ENCODE assay signal across 14 mouse cellular contexts in genomic region chr4:127675745-127676315, GRCm38 (mm10).
A peak's percentile ranks its signal among the peaks of the same experiment; 100 is the strongest.
DNase-seq lines count a peak whose midpoint lies in the region; ATAC-seq and TF ChIP-seq lines count a peak whose summit lies in the region.
"Had no signal": no experiment of that assay in that cellular context is flagged by ENCODE, and none has a peak within 500 bp of the region (broad histone marks: within the 10 kb centered on the region; RNA-seq: fewer than 3 reads in every experiment).

No protein-coding gene starts in this region.

- H3K4me1 ChIP-seq in lung, embryonic 14.5 days (ENCODE audit: insufficient read depth), result no peaks in the 10 kb centered on the region
- H3K4me1 ChIP-seq in embryonic facial prominence, embryonic 10.5 days, result peaks cover 14% of the 10 kb centered on the region
- H3K4me1 ChIP-seq: embryonic facial prominence, embryonic 15.5 days had no signal

- H3K27ac ChIP-seq in lung, embryonic 14.5 days (ENCODE audit: low read depth), result no peak overlapping the region
- no peak overlapping the region for H3K27ac ChIP-seq in embryonic facial prominence, embryonic 10.5 days (replicated peaks)
- H3K27ac ChIP-seq: embryonic facial prominence, embryonic 15.5 days; heart, adult 2 months had no signal

- 6% methylated on average over 16 of the region's 16 CpGs for WGBS in lung, embryonic 14.5 days
- 59% methylated on average over 16 of the region's 16 CpGs for WGBS in embryonic facial prominence, embryonic 10.5 days

- no peaks in the 10 kb centered on the region for H3K27me3 ChIP-seq in lung, embryonic 14.5 days (ENCODE audit: insufficient read depth, low read length)
- H3K27me3 ChIP-seq in embryonic facial prominence, embryonic 10.5 days (replicated peaks; ENCODE audit: low read depth, poor library complexity, severe bottlenecking), result no peaks in the 10 kb centered on the region
- H3K27me3 ChIP-seq: CH12.LX; embryonic facial prominence, embryonic 15.5 days; Patski had no signal

- intact Hi-C loops in gastrocnemius, postnatal 36 days (cut with DNase I), result no loop called here

- H3K9me3 ChIP-seq in lung, embryonic 14.5 days (ENCODE audit: low read depth, low read length), result no peaks in the 10 kb centered on the region
- H3K9me3 ChIP-seq in embryonic facial prominence, embryonic 10.5 days, result no peaks in the 10 kb centered on the region
- H3K9me3 ChIP-seq: embryonic facial prominence, embryonic 15.5 days had no signal

- ATAC-seq in lung, embryonic 14.5 days (ENCODE audit: insufficient read depth), result no peak
- ATAC-seq: lung, postnatal 0 days; Patski had no signal

- H3K9ac ChIP-seq in lung, embryonic 14.5 days, result no peak overlapping the region
- H3K9ac ChIP-seq: embryonic facial prominence, embryonic 15.5 days had no signal

- H3K4me3 ChIP-seq in lung, embryonic 14.5 days (ENCODE audit: low read depth, low read length), result no peak overlapping the region
- H3K4me3 ChIP-seq in embryonic facial prominence, embryonic 10.5 days, result no peak overlapping the region
- H3K4me3 ChIP-seq: embryonic facial prominence, embryonic 15.5 days; heart, adult 2 months had no signal

- TF ChIP-seq CTCF in lung, embryonic 14.5 days (IDR thresholded peaks at IDR 0.05; ENCODE audit: low read depth), result no peak

- DNase-seq in lung, embryonic 14.5 days, result peak; percentile 1
- no peak for DNase-seq in lung, adult 18-20 months
- DNase-seq in embryonic facial prominence, embryonic 10.5 days (ENCODE audit: low spot score), result peak; percentile 12
- peak; percentile 60 for DNase-seq in mesoderm, embryonic 11.5 days (ENCODE audit: low read depth, low spot score)
- peak; percentile 33 for DNase-seq in retina, postnatal 1 day
- DNase-seq in right cerebral cortex, postnatal 25 days, result no peak
- DNase-seq in gastrocnemius, postnatal 36 days, result no peak
- DNase-seq: cerebellum, adult 9-11 months; heart, adult 2 months; heart, postnatal 36 days had no signal

- no peak overlapping the region for H3K4me2 ChIP-seq in lung, embryonic 14.5 days
- H3K4me2 ChIP-seq: embryonic facial prominence, embryonic 15.5 days had no signal

- no peaks in the 10 kb centered on the region for H3K36me3 ChIP-seq in lung, embryonic 14.5 days (ENCODE audit: insufficient read depth)
- no peaks in the 10 kb centered on the region for H3K36me3 ChIP-seq in embryonic facial prominence, embryonic 10.5 days (replicated peaks)
- H3K36me3 ChIP-seq: embryonic facial prominence, embryonic 15.5 days had no signal

Comparison
In these comparisons a context has a peak if more than half of its experiments do, and no peak if none do; other contexts are left out.
1. DNase-seq: peak in lung, embryonic 14.5 days (single experiment), embryonic facial prominence, embryonic 10.5 days (single experiment), mesoderm, embryonic 11.5 days (single experiment) and retina, postnatal 1 day (single experiment); none in lung, adult 18-20 months (0 of 2), right cerebral cortex, postnatal 25 days (single experiment) and gastrocnemius, postnatal 36 days (0 of 2).